Mouse (Mus musculus): ENCODE data around the gene Gm49403. TPM values are rescaled to one million over a fixed set of nuclear protein-coding genes. Genes with fewer than 3 reads are reported as not detected.
A peak's percentile ranks its signal among the peaks of the same experiment; 100 is the strongest.

The Gm49403 gene
- total and polyA plus RNA-seq, 3 experiments: not detected

DNA sequence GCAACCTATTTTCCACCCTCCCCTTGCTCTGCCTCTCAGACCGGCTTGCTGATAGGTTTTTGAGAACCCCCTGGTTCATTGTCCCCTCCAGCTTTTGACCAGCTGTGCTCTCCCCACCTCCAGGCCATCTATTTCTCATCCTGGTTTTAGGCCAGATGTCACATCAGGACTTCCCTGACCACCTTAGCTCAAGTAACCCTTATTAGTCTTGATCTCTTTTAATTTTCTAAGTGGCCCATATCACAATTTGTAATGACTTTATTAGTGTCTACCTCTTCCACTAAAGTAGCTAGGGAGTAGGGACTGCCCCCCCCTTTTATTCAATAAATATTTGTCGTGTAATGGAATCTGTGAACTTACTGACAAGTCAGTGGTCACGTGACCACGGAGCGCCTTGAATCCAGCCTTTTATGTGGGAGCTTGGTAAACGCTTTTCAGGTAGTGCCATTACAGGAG lies 37.1 kb downstream of the Gm49403 start:
- peak overlapping the region; percentile 85 for H3K4me3 ChIP-seq (ENCODE audit: low read depth, low read length)
- peaks cover 53% of the 10 kb centered on the region for H3K36me3 ChIP-seq (replicated peaks)
- H3K4me1 ChIP-seq (ENCODE audit: insufficient read depth, low read depth, low read length): peaks cover 60% of the 10 kb centered on the region
- DNase-seq (ENCODE audit: low spot score) (no peak), ATAC-seq (ENCODE audit: extremely low read depth, insufficient number of reproducible peaks, low FRiP score, poor library complexity, severe bottlenecking) (no peak)
- no peaks in the 10 kb centered on the region for H3K27me3 ChIP-seq (ENCODE audit: insufficient read depth, low read length)
- H3K9me3 ChIP-seq (replicated peaks): no peaks in the 10 kb centered on the region
- TF ChIP-seq GATA1 (IDR thresholded peaks at IDR 0.05; ENCODE audit: borderline replicate concordance, low read length): no peak
- TF ChIP-seq POLR2AphosphoS5 (IDR thresholded peaks at IDR 0.05; ENCODE audit: insufficient replicate concordance, low read depth, low read length): no peak
- no peak for TF ChIP-seq TAL1 (conservative IDR thresholded peaks at IDR 0.05; ENCODE audit: low read depth, low read length)
- TF ChIP-seq GATA2 (IDR thresholded peaks at IDR 0.05; ENCODE audit: borderline replicate concordance, low read depth, low read length): no peak
- TF ChIP-seq CTCF (IDR thresholded peaks at IDR 0.05; ENCODE audit: low read depth, low read length): no peak

- no peaks in the 10 kb centered on the region for H3K27me3 ChIP-seq (ENCODE audit: insufficient read depth, low read length)
- peak overlapping the region; percentile 85 for H3K4me3 ChIP-seq (ENCODE audit: low read depth, low read length)
- H3K4me1 ChIP-seq (ENCODE audit: insufficient read depth, low read depth, low read length): peaks cover 69% of the 10 kb centered on the region
- no peaks in the 10 kb centered on the region for H3K9me3 ChIP-seq (replicated peaks)
- no peak for TF ChIP-seq GATA2 (IDR thresholded peaks at IDR 0.05; ENCODE audit: borderline replicate concordance, low read depth, low read length)
- ATAC-seq (ENCODE audit: extremely low read depth, insufficient number of reproducible peaks, low FRiP score, poor library complexity, severe bottlenecking): no peak
- peaks cover 53% of the 10 kb centered on the region for H3K36me3 ChIP-seq (replicated peaks)
- DNase-seq (ENCODE audit: low spot score): no peak
These were observed 38.0 kb downstream of the Gm49403 start for GRCm38 (mm10) chr19:8921741-8922140.

- no peak for TF ChIP-seq POLR2AphosphoS5 (IDR thresholded peaks at IDR 0.05; ENCODE audit: insufficient replicate concordance, low read depth, low read length)
- Histone ChIP-seq H3K9me3 (replicated peaks) (no peaks in the 10 kb centered on the region), H3K27me3 (ENCODE audit: insufficient read depth, low read length) (no peaks in the 10 kb centered on the region), H3K4me3 (ENCODE audit: low read depth, low read length) (peak overlapping the region; percentile 66; the same call in 1 of the 2 replicates), H3K36me3 (replicated peaks) (peaks cover 75% of the 10 kb centered on the region), H3K4me1 (ENCODE audit: insufficient read depth, low read depth, low read length) (peaks cover 93% of the 10 kb centered on the region)
- no peak for DNase-seq (ENCODE audit: low spot score)
- no peak for ATAC-seq (ENCODE audit: extremely low read depth, insufficient number of reproducible peaks, low FRiP score, poor library complexity, severe bottlenecking)
These were observed 43.0 kb downstream of the Gm49403 start for GRCm38 (mm10) chr19:8926766-8927165.

GRCm38 (mm10) chr19:8927891-8928525 lies 44.3 kb downstream of the Gm49403 start:
- peak overlapping the region; percentile 90 for H3K4me3 ChIP-seq (ENCODE audit: low read depth, low read length)
- peak; percentile 75 for DNase-seq (ENCODE audit: low spot score)
- peak; percentile 73 for ATAC-seq (ENCODE audit: extremely low read depth, insufficient number of reproducible peaks, low FRiP score, poor library complexity, severe bottlenecking)
- 0 out of 2 replicates have a peak, but pooled peaks have one; percentile 11 for TF ChIP-seq GATA2 (IDR thresholded peaks at IDR 0.05; ENCODE audit: borderline replicate concordance, low read depth, low read length)
- no peak for TF ChIP-seq CTCF (IDR thresholded peaks at IDR 0.05; ENCODE audit: low read depth, low read length)
- TF ChIP-seq POLR2AphosphoS5 (IDR thresholded peaks at IDR 0.05; ENCODE audit: insufficient replicate concordance, low read depth, low read length): no peak
- peak; percentile 96 for TF ChIP-seq TAL1 (conservative IDR thresholded peaks at IDR 0.05; ENCODE audit: low read depth, low read length)
- TF ChIP-seq GATA1 (IDR thresholded peaks at IDR 0.05; ENCODE audit: borderline replicate concordance, low read length): no peak
- H3K4me1 ChIP-seq (ENCODE audit: insufficient read depth, low read depth, low read length): peaks cover 86% of the 10 kb centered on the region
- peaks cover 76% of the 10 kb centered on the region for H3K36me3 ChIP-seq (replicated peaks)
- no peaks in the 10 kb centered on the region for H3K27me3 ChIP-seq (ENCODE audit: insufficient read depth, low read length)
- H3K9me3 ChIP-seq (replicated peaks): no peaks in the 10 kb centered on the region

GRCm38 (mm10) chr19:8928689-8929223 lies 45.0 kb downstream of the Gm49403 start:
- ATAC-seq (ENCODE audit: extremely low read depth, insufficient number of reproducible peaks, low FRiP score, poor library complexity, severe bottlenecking): no peak

DNA sequence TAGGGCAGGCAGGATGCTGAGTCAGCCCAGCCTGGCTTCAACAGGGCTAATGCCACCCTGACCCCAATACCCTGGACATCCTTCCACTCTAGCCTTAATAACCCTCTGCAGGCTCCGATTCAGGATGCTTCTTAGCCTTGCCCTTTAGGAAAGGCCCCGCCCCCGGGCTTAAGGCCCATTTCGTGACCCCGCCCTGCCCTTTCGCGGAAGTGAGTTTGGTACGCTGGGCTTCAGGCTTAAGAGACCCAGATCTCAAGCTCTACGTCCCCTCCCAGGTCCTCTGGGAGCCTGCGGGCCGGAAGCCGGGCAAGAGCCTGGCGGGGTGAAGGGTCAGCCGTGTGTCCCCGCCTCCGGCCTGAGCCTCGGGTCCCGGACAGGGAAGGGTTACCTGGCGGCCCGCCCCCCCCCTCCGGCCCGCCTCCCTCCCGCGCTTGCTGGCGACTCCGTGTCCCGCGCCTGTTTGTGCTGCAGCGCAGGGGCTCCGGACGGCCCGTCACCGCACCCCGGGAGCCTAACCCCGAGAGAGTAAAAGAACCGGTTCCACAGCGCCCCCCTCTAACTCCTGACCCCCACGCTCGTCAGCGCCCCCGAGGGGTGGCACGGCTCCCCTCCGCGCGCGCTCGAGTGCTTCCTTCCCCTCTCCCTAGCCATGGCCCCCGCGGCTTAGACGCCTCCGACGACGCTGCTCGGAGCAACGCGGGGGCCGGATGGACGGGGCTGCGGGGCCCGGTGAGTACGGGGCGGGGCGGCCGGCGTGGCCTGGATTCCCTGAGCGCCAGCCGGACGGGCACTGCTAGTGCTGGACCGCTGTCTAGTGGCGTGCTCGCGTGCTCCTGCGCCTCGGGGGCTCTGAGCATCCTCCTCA lies 45.7 kb downstream of the Gm49403 start, which contains the start of the genes Rom1 and Eml3:
TSS of gene Rom1 (minus strand) at position 133 of the 865 bp plus-strand sequence.
TSS of gene Eml3 (plus strand) at position 329 of the 865 bp plus-strand sequence.
- ATAC-seq (ENCODE audit: extremely low read depth, insufficient number of reproducible peaks, low FRiP score, poor library complexity, severe bottlenecking) (peak; percentile 18; the same call in 1 of the 2 replicates), DNase-seq (ENCODE audit: low spot score) (peak; percentile 87)
- Histone ChIP-seq H3K27me3 (ENCODE audit: insufficient read depth, low read length) (no peaks in the 10 kb centered on the region), H3K4me3 (ENCODE audit: low read depth, low read length) (peak within 1 kb of the TSS; percentile 90), H3K9me3 (replicated peaks) (no peaks in the 10 kb centered on the region), H3K36me3 (replicated peaks) (peaks cover 78% of the 10 kb centered on the region), H3K4me1 (ENCODE audit: insufficient read depth, low read depth, low read length) (peaks cover 85% of the 10 kb centered on the region)
- TF ChIP-seq TAL1 (conservative IDR thresholded peaks at IDR 0.05; ENCODE audit: low read depth, low read length): no peak
- no peak for TF ChIP-seq CTCF (IDR thresholded peaks at IDR 0.05; ENCODE audit: low read depth, low read length)
- no peak for TF ChIP-seq GATA2 (IDR thresholded peaks at IDR 0.05; ENCODE audit: borderline replicate concordance, low read depth, low read length)
- TF ChIP-seq POLR2AphosphoS5 (IDR thresholded peaks at IDR 0.05; ENCODE audit: insufficient replicate concordance, low read depth, low read length): no peak
- no peak for TF ChIP-seq GATA1 (IDR thresholded peaks at IDR 0.05; ENCODE audit: borderline replicate concordance, low read length)

More at GRCm38 (mm10) chr19:8928689-8929223, 45.0 kb downstream of the Gm49403 start:
- peak; percentile 38 for DNase-seq (ENCODE audit: low spot score)
- TF ChIP-seq GATA2 (IDR thresholded peaks at IDR 0.05; ENCODE audit: borderline replicate concordance, low read depth, low read length) (no peak), TAL1 (conservative IDR thresholded peaks at IDR 0.05; ENCODE audit: low read depth, low read length) (no peak), POLR2AphosphoS5 (IDR thresholded peaks at IDR 0.05; ENCODE audit: insufficient replicate concordance, low read depth, low read length) (no peak), GATA1 (IDR thresholded peaks at IDR 0.05; ENCODE audit: borderline replicate concordance, low read length) (no peak), CTCF (IDR thresholded peaks at IDR 0.05; ENCODE audit: low read depth, low read length) (no peak)
- Histone ChIP-seq H3K4me1 (ENCODE audit: insufficient read depth, low read depth, low read length) (peaks cover 86% of the 10 kb centered on the region), H3K27me3 (ENCODE audit: insufficient read depth, low read length) (no peaks in the 10 kb centered on the region), H3K9me3 (replicated peaks) (no peaks in the 10 kb centered on the region), H3K36me3 (replicated peaks) (peaks cover 76% of the 10 kb centered on the region), H3K4me3 (ENCODE audit: low read depth, low read length) (peak overlapping the region; percentile 90)

All from G1E (cell line).